Mouse (Mus musculus) frontal cortex, adult (tissue): ENCODE measurements around the gene Vmn1r12.
"Not testable (repeated sequence)": the region's sequence is repeated elsewhere in the genome, so short reads cannot be mapped to it uniquely, and the experiment has no call there.

ENCODE experiments used
- ATAC-seq: cut with Nextera tagmentation; 2 replicates; pipeline ENCODE4 v1.9.2; 2017; ENCODE audit warnings: mild to moderate bottlenecking, moderate library complexity, mixed read lengths; ENCODE audit not compliant: low TSS enrichment

Gene Vmn1r12

GRCm38 (mm10) chr6:57156619-57157018 is at the start of gene Vmn1r12:
TSS of gene Vmn1r12 (plus strand) at chr6:57156919.
- ATAC-seq: no peak

- no peak for ATAC-seq
These were observed 47.6 kb upstream of the Vmn1r12 start, which contains the start of gene Vmn1r10 for GRCm38 (mm10) chr6:57109154-57109553. TSS of gene Vmn1r10 (plus strand) at chr6:57109454.

- no peak for ATAC-seq
These were observed 23.6 kb upstream of the Vmn1r12 start, which contains the start of gene Vmn1r11 for GRCm38 (mm10) chr6:57133155-57133554. TSS of gene Vmn1r11 (plus strand) at chr6:57133455.

- not testable (repeated sequence) for ATAC-seq
These were observed 33.3 kb downstream of the Vmn1r12 start for GRCm38 (mm10) chr6:57190016-57190415.

GRCm38 (mm10) chr6:57202990-57203389 is 46.3 kb downstream of the Vmn1r12 start, which contains the start of gene Vmn1r13:
TSS of gene Vmn1r13 (plus strand) at chr6:57203290.
- not testable (repeated sequence) for ATAC-seq
